Mouse (Mus musculus): ENCODE measurements around the gene Grhpr.

DNA sequence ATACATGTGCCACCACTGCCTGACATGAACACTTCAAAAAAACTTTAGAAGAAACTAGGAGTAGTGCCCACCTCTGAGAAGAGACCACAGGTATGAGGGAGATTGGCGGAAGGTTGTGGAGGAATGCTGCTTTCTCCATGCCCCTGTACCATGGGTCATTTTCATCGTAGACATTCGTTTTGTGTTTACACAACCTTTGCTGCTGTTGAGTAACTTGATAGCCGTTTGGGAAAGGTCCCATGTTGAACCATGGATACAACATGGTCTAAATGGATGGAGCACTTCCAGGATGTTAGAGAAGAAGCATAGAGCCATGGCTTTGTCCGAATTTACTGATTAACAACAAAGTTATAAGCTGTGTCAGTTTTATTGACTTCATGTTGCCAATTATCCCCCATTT is 3.0 kb upstream of the Grhpr start:
- TF ChIP-seq CTCF (conservative IDR thresholded peaks at IDR 0.05; ENCODE audit: low read length) = no peak
- TF ChIP-seq POU5F1 (IDR thresholded peaks at IDR 0.05; ENCODE audit: borderline replicate concordance, low read length) = no peak
- TF ChIP-seq NANOG (IDR thresholded peaks at IDR 0.05; ENCODE audit: borderline replicate concordance, low read length) = no peak

All from E14TG2a.4 (cell line).